Mouse (Mus musculus) gastrocnemius, postnatal 10 days (tissue): ENCODE measurements around the gene Ufm1. TPM values are rescaled to one million over a fixed set of nuclear protein-coding genes. Genes with fewer than 3 reads are reported as not detected.

Experiments used
- DNase-seq: peaks from one replicate; pipeline ENCODE4 v3.0.0; 2021; ENCODE audit warnings: mixed read lengths
- long read RNA-seq, 2 experiments: library from polyadenylated mRNA; stranded (forward); transcript quantifications; one replicate each; pipeline ENCODE4 v2.0.0; 2021
- total RNA-seq, 2 experiments: library from RNA; stranded (reverse); gene quantifications; 2 replicates each; pipeline ENCODE4 v1.2.3; 2021

Ufm1 gene
- total RNA-seq: 10 to 100 TPM; 44.6 to 49.8 TPM
- long read RNA-seq, experiment 1, full-length matches to known transcripts: 17 of 21 reads
- long read RNA-seq, experiment 1, partial matches to known transcripts: 0 of 21 reads
- long read RNA-seq, experiment 1, other reads (novel, unspliced or antisense): 4 of 21 reads
- long read RNA-seq, experiment 2, full-length matches to known transcripts: 15 of 17 reads
- long read RNA-seq, experiment 2, partial matches to known transcripts: 0 of 17 reads
- long read RNA-seq, experiment 2, other reads (novel, unspliced or antisense): 2 of 17 reads

GRCm38 (mm10) chr3:53863383-53864220, at the start of gene Ufm1:
Ufm1 (minus strand) TSS chr3:53863830.
- DNase-seq: peak; percentile 88

DNA sequence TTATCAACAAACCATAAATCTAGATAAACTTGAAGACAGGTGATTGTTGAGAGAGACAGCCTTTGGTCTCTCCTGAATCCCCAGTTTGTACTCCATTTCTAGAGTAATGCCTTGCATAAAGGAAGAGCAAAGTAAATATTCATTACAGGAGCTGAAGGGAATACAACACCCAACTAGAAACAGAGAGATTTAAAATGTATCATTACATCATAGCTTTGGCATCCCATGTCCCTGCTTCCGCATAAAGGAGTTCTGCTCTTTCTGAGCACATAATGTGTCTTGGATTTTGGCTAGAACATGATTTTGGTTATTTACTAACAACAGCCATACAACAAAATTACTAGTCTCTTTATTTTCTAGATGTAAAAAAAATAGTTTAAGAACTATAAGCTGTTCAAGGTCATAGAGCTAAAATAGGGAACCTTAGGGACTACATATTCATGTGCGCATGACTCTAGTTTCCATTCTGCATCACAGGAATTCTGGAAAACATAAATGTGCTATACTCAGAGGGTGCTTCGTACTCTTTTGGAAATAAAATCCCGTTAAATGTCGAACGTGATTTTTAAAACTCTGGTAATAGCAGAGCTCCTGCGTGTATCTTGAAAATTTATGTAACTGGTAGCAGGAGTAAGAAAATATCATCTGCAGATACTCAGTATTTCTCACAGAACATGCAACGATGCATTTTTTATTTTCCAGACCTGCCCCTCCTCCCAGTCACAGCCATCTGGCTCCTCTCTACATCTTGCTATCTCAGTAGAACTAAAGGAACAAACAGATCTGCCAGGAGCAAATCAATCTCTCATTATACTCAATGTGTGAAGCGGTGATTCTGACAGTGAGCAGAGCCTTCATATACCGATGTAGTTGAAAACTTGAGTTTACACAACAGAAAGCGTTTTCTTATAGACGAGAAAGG, 27.2 kb upstream of the Ufm1 start:
- no peak for DNase-seq

GRCm38 (mm10) chr3:53871596-53871995, 8.0 kb upstream of the Ufm1 start:
- no peak for DNase-seq

DNA sequence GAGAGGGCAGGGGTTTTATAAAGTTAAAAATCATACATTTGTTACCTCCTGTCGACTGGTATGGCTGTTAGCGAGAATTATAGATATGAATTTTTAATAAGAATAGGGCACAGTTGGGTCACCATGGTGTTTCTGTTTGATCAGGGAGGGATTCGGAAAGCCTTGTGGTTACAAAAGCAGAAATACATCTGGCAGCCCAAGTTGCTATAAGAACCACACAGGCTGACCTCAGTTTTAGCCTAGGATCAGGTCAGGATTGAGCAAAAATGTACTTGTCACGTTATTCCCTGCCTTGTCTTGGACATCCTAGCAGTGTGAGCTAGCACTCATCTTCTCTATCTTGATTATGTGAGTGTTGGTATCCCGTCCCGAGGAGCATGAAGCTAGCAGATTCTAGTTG, 6.9 kb upstream of the Ufm1 start:
- DNase-seq: no peak

- no peak for DNase-seq
Observed at GRCm38 (mm10) chr3:53869263-53869662, 5.6 kb upstream of the Ufm1 start.

- DNase-seq: no peak
Observed at GRCm38 (mm10) chr3:53868212-53868611, 4.6 kb upstream of the Ufm1 start.

DNA sequence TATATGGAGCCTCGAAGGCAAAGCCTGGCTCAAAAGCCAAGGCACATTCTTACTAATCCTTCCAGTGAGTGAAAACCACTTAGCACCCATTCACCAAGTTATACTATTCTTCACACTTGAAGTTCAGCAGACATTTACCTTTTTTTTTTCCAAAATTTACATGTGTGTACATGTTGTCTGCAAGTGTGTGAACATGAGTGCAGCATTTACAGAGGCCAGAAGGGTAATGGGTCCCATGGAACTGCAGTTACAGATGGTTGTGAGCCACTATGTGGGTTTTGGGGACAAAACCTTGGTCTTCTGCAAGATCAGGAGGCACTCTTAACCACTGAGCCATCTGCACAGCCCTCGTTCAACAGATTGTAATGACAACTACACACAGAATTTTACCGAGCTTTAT, 8.8 kb downstream of the Ufm1 start:
- DNase-seq: no peak

- DNase-seq: no peak
Observed at GRCm38 (mm10) chr3:53854261-53854660, 9.4 kb downstream of the Ufm1 start.

DNA sequence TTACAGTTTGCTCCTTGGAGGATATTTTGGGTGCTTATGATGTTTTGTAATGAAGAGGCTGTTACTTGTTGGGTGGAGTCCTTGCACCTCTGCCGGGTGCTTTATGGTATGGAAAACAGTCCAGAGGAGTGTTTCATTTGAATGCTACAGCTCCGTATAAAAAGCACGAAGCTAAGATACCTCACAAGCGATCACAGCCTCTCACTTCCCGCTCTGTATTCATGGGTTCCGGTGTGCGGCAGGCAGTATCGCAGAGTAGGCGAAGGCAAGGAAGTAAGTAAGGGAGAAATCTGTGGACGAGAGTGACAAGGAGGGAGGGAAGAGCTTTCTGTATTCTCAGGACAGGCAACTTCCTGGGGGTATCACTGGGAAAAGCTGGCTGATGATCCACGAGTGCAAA, 15.4 kb downstream of the Ufm1 start:
- DNase-seq: no peak

DNA sequence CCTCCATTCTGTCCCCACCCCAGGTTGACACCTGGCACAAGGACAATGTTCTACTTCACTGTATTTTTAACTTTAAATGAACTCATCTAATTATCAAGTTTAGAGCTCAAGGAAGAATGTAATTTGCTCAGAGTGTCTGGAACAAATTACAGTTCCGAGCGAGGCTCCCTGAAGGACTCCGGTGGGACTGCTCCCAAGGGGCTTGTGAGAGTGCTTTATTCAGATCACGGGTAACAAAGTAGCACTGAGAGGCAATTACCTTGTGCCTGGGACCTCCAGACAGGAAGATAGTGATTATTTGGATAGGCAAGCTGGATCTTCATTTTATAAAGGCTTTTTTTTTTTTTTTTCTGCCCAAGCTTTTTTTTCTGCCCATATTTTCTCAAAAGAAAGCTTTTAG, 15.9 kb downstream of the Ufm1 start:
- no peak for DNase-seq

GRCm38 (mm10) chr3:53846206-53846928, 17.3 kb downstream of the Ufm1 start:
- DNase-seq: no peak

GRCm38 (mm10) chr3:53844786-53845185, 18.8 kb downstream of the Ufm1 start, which contains the start of gene Gm10985:
Gm10985 (plus strand) TSS chr3:53845086.
- no peak for DNase-seq

DNA sequence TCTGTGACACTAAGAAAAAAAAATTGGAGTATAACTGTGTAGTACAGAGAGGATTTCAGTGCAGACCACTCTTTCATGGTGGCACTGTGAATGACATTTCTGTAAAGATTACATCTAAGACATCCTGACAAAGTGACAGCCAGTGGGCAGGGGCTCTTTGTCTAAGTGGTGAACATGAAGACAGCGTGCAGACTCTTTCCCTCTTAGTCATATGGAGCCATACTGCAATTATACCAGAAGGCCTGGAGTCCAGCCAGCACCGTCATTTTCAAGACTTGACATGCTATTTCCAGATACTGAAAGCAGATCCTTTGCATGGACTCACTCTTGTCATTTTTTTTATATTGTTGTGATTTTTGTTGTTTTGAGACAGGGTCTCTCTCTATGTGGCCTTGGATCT, 29.4 kb downstream of the Ufm1 start:
- no peak for DNase-seq

- DNase-seq: no peak
Observed at GRCm38 (mm10) chr3:53813421-53813977, 50.1 kb downstream of the Ufm1 start.

Other genes starting within 250 kb of the Ufm1 start
- 10 to 100 TPM; 14.0 to 16.7 TPM for gene Frem2, start 206.5 kb downstream of the Ufm1 start, total RNA-seq
- gene Gm10985, start 18.7 kb downstream of the Ufm1 start, total RNA-seq: not detected